Mouse (Mus musculus): ENCODE measurements at regions not wholly inside any gene's neighbourhood (a gene's known extent, or its start where the extent isn't known, plus 50 kb on each side); places are given as distances from the start of the nearest gene placed in this dataset.
A peak's percentile ranks its signal among the peaks of the same experiment; 100 is the strongest.

GRCm38 (mm10) chr8:91884862-91885261 is 83.0 kb upstream of the Irx3 start:
- no peaks in the 10 kb centered on the region for H3K36me3 ChIP-seq (ENCODE audit: control insufficient read depth, insufficient read depth, low read length)
- 89% methylated on average over 2 of the region's 2 CpGs for WGBS
- no peak for ATAC-seq
- no peak overlapping the region for H3K4me3 ChIP-seq (ENCODE audit: low read depth, low read length)
- H3K27me3 ChIP-seq (ENCODE audit: control insufficient read depth, insufficient read depth, low read depth, low read length) = no peaks in the 10 kb centered on the region; the same call in 1 of the 2 replicates
- H3K9me3 ChIP-seq (replicated peaks; ENCODE audit: control insufficient read depth, low read length, poor library complexity, severe bottlenecking) = no peaks in the 10 kb centered on the region; the same call in 1 of the 2 replicates
- H3K4me2 ChIP-seq (ENCODE audit: low read length) = no peak overlapping the region
- no peaks in the 10 kb centered on the region for H3K4me1 ChIP-seq (ENCODE audit: control insufficient read depth, insufficient read depth, low read length)
- H3K9ac ChIP-seq (ENCODE audit: low read depth, low read length) = no peak overlapping the region
- H3K27ac ChIP-seq (ENCODE audit: low read length) = no peak overlapping the region

DNA sequence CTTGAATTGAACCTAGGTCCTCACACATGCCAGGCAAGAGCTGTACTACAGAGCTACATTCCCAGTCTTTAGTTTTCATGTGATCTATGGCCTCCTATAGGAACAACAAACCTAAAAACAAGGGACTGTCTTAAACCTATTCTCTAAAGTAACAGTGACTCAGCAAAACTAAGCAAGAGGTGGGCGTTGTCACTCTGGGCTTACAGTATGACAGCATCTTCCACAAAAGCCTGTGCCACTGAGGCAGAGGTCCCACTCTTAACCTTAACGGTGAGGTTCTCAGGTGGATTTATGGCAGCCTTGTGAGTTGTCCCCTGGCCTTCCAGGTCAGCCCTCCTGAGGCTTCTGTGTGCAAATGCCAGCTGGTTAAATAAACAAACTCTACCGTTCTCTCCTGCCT is 82.5 kb upstream of the Irx3 start:
- no peak for ATAC-seq
- no peak overlapping the region for H3K27ac ChIP-seq (ENCODE audit: low read length)
- H3K27me3 ChIP-seq (ENCODE audit: control insufficient read depth, insufficient read depth, low read depth, low read length) = no peaks in the 10 kb centered on the region; the same call in 1 of the 2 replicates
- WGBS = 82% methylated on average over 3 of the region's 3 CpGs
- no peak overlapping the region for H3K4me2 ChIP-seq (ENCODE audit: low read length)
- no peaks in the 10 kb centered on the region; the same call in 1 of the 2 replicates for H3K9me3 ChIP-seq (replicated peaks; ENCODE audit: control insufficient read depth, low read length, poor library complexity, severe bottlenecking)
- H3K4me1 ChIP-seq (ENCODE audit: control insufficient read depth, insufficient read depth, low read length) = no peaks in the 10 kb centered on the region
- H3K4me3 ChIP-seq (ENCODE audit: low read depth, low read length) = no peak overlapping the region
- no peak overlapping the region for H3K9ac ChIP-seq (ENCODE audit: low read depth, low read length)
- H3K36me3 ChIP-seq (ENCODE audit: control insufficient read depth, insufficient read depth, low read length) = no peaks in the 10 kb centered on the region

GRCm38 (mm10) chr8:91883012-91883411 is 81.1 kb upstream of the Irx3 start:
- Histone ChIP-seq H3K4me2 (ENCODE audit: low read length) (no peak overlapping the region), H3K27ac (ENCODE audit: low read length) (no peak overlapping the region), H3K4me3 (ENCODE audit: low read depth, low read length) (no peak overlapping the region), H3K4me1 (ENCODE audit: control insufficient read depth, insufficient read depth, low read length) (no peaks in the 10 kb centered on the region), H3K9ac (ENCODE audit: low read depth, low read length) (no peak overlapping the region), H3K36me3 (ENCODE audit: control insufficient read depth, insufficient read depth, low read length) (no peaks in the 10 kb centered on the region), H3K27me3 (ENCODE audit: control insufficient read depth, insufficient read depth, low read depth, low read length) (no peaks in the 10 kb centered on the region; the same call in 1 of the 2 replicates), H3K9me3 (replicated peaks; ENCODE audit: control insufficient read depth, low read length, poor library complexity, severe bottlenecking) (no peaks in the 10 kb centered on the region)
- WGBS = 72% methylated on average over 4 of the region's 4 CpGs
- no peak for ATAC-seq

DNA sequence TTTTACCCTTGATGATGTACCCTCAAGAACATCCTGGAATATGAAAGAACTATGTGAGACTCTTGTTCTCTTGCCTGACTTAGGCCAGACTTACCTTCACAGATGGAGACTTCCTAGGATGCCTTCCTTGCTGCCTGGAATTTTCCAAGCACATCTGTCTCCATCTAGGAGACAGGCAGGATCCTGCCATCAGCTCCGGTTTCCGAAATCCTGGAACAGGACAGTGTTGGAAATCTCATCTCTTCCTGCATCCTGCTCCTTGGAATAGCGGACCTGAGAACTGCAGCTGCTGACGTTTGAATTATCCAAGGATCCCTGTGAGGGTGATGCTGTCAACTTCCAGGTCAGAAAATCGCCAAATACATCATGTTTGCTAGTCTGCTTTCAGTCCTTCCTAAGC is 77.0 kb upstream of the Irx3 start:
- H3K9ac ChIP-seq (ENCODE audit: low read depth, low read length) = no peak overlapping the region
- H3K4me3 ChIP-seq (ENCODE audit: low read depth, low read length) = no peak overlapping the region
- H3K27ac ChIP-seq (ENCODE audit: low read length) = no peak overlapping the region
- H3K9me3 ChIP-seq (replicated peaks; ENCODE audit: control insufficient read depth, low read length, poor library complexity, severe bottlenecking) = no peaks in the 10 kb centered on the region
- H3K4me1 ChIP-seq (ENCODE audit: control insufficient read depth, insufficient read depth, low read length) = 0 out of 2 replicates have a peak, but pooled peaks cover 4% of the 10 kb centered on the region
- no peak overlapping the region for H3K4me2 ChIP-seq (ENCODE audit: low read length)
- H3K36me3 ChIP-seq (ENCODE audit: control insufficient read depth, insufficient read depth, low read length) = no peaks in the 10 kb centered on the region
- ATAC-seq = no peak
- 90% methylated on average over 5 of the region's 5 CpGs for WGBS
- H3K27me3 ChIP-seq (ENCODE audit: control insufficient read depth, insufficient read depth, low read depth, low read length) = peaks cover 3% of the 10 kb centered on the region; the same call in 1 of the 2 replicates

DNA sequence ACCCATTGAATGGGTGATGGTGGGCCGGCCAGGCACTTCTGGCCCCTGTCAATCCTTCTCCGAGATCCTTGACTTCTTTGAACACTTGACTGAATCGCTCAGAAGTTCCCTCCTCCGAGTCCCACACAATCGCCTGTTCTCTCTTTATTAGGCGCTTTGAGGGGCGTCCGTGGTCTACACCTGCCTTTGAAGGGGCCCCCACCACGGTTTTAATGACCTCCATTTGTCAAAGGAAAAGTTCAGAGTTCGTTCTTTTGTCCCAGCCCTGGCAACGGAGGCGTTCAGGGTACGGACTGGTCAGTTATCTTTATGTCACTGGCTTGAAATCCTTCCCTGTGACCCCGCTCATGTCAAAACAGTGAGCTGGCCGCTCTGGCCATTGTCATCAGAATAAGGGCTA is 74.3 kb upstream of the Irx3 start:
- WGBS = 20% methylated on average over 15 of the region's 15 CpGs
- Histone ChIP-seq H3K4me2 (ENCODE audit: low read length) (no peak overlapping the region), H3K9ac (ENCODE audit: low read depth, low read length) (no peak overlapping the region), H3K27me3 (ENCODE audit: control insufficient read depth, insufficient read depth, low read depth, low read length) (peaks cover 3% of the 10 kb centered on the region; the same call in 1 of the 2 replicates), H3K9me3 (replicated peaks; ENCODE audit: control insufficient read depth, low read length, poor library complexity, severe bottlenecking) (no peaks in the 10 kb centered on the region), H3K4me3 (ENCODE audit: low read depth, low read length) (no peak overlapping the region), H3K4me1 (ENCODE audit: control insufficient read depth, insufficient read depth, low read length) (peaks cover 11% of the 10 kb centered on the region; the same call in 1 of the 2 replicates), H3K27ac (ENCODE audit: low read length) (no peak overlapping the region), H3K36me3 (ENCODE audit: control insufficient read depth, insufficient read depth, low read length) (no peaks in the 10 kb centered on the region)
- ATAC-seq = no peak

- 54% methylated on average over 5 of the region's 5 CpGs for WGBS
These were observed 71.4 kb upstream of the Irx3 start for GRCm38 (mm10) chr8:91873232-91873631.

DNA sequence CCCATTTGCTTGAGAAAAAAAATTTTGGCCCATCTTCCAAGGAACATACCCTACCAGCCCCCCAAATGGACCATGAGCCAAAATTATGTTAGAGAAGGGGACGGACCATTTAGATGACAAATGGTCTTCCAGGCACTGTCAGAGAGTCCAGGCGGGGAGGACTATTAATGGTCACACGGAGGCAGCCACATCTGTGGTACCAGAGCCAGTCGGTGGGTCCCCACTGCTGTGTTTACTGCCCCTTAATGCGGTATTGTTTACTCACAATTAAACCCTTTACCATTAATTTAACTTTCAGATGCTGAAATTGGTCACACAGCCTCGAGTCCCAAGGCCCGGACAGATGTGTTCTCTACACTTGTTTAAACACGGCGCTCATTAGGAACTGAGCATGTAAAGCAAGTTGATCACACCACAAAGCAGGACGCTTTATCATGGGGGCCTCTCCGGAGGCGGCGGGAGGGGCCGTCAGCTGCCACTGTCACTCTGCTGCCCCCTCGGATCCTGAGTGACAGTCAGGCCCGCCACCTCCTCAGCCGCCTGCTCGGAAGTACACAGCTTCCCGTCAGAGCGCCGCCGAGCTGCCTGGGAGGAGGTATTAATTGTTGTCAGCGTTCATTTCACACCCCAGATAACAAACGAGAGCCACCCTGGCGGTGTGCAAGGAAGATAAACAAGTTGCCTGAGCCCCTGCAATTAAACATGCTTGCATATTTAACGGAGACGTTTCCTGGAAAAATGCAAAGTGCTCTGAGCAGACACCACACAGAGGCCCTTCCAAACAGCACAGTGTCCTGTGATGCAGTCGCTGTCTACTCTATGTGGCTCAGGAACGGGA is 70.6 kb upstream of the Irx3 start:
- Histone ChIP-seq H3K9me3 (replicated peaks; ENCODE audit: control insufficient read depth, low read length, poor library complexity, severe bottlenecking) (no peaks in the 10 kb centered on the region), H3K4me3 (ENCODE audit: low read depth, low read length) (no peak overlapping the region; the same call in 1 of the 2 replicates), H3K4me1 (ENCODE audit: control insufficient read depth, insufficient read depth, low read length) (peaks cover 11% of the 10 kb centered on the region; the same call in 1 of the 2 replicates), H3K9ac (ENCODE audit: low read depth, low read length) (peak overlapping the region; percentile 51; the same call in 1 of the 2 replicates), H3K27ac (ENCODE audit: low read length) (no peak overlapping the region), H3K36me3 (ENCODE audit: control insufficient read depth, insufficient read depth, low read length) (no peaks in the 10 kb centered on the region), H3K27me3 (ENCODE audit: control insufficient read depth, insufficient read depth, low read depth, low read length) (peaks cover 3% of the 10 kb centered on the region; the same call in 1 of the 2 replicates), H3K4me2 (ENCODE audit: low read length) (peak overlapping the region; percentile 49)
- WGBS = 11% methylated on average over 29 of the region's 29 CpGs
- ATAC-seq = peak; percentile 54; the same call in 1 of the 2 replicates

More at GRCm38 (mm10) chr8:91873232-91873631, 71.4 kb upstream of the Irx3 start:
- no peak for ATAC-seq
- no peak overlapping the region for H3K9ac ChIP-seq (ENCODE audit: low read depth, low read length)
- H3K36me3 ChIP-seq (ENCODE audit: control insufficient read depth, insufficient read depth, low read length) = no peaks in the 10 kb centered on the region
- H3K4me1 ChIP-seq (ENCODE audit: control insufficient read depth, insufficient read depth, low read length) = peaks cover 11% of the 10 kb centered on the region; the same call in 1 of the 2 replicates
- no peak overlapping the region for H3K4me3 ChIP-seq (ENCODE audit: low read depth, low read length)
- H3K9me3 ChIP-seq (replicated peaks; ENCODE audit: control insufficient read depth, low read length, poor library complexity, severe bottlenecking) = no peaks in the 10 kb centered on the region
- H3K27ac ChIP-seq (ENCODE audit: low read length) = no peak overlapping the region
- peaks cover 3% of the 10 kb centered on the region; the same call in 1 of the 2 replicates for H3K27me3 ChIP-seq (ENCODE audit: control insufficient read depth, insufficient read depth, low read depth, low read length)
- no peak overlapping the region for H3K4me2 ChIP-seq (ENCODE audit: low read length)

- Histone ChIP-seq H3K27ac (ENCODE audit: low read length) (no peak overlapping the region), H3K36me3 (ENCODE audit: control insufficient read depth, insufficient read depth, low read length) (no peaks in the 10 kb centered on the region), H3K27me3 (ENCODE audit: control insufficient read depth, insufficient read depth, low read depth, low read length) (peaks cover 2% of the 10 kb centered on the region; the same call in 1 of the 2 replicates), H3K9ac (ENCODE audit: low read depth, low read length) (no peak overlapping the region), H3K4me1 (ENCODE audit: control insufficient read depth, insufficient read depth, low read length) (peaks cover 15% of the 10 kb centered on the region), H3K4me3 (ENCODE audit: low read depth, low read length) (no peak overlapping the region), H3K4me2 (ENCODE audit: low read length) (no peak overlapping the region), H3K9me3 (replicated peaks; ENCODE audit: control insufficient read depth, low read length, poor library complexity, severe bottlenecking) (no peaks in the 10 kb centered on the region)
- no peak for ATAC-seq
- 26% methylated on average over 7 of the region's 7 CpGs for WGBS
These were observed 65.2 kb upstream of the Irx3 start for GRCm38 (mm10) chr8:91867069-91867468.

DNA sequence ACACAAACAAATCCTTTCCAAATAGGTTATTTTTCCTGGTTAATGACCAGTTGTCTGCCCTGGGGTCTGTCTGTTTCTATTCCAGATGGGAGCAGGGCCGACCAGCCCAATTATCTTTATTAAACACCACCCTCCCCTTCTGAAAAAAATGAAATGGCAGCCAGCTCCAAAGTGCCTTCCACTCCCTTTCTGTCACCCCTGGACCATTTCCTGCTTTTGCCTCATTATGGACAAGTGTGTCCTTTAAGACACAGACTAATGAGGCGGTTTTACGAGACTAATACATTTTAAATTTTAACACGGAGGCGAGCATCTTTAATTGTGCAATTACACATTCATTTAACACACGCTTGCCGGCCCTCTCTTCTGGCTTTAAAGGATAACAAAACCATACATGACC is 64.2 kb upstream of the Irx3 start:
- Histone ChIP-seq H3K36me3 (ENCODE audit: control insufficient read depth, insufficient read depth, low read length) (no peaks in the 10 kb centered on the region), H3K9me3 (replicated peaks; ENCODE audit: control insufficient read depth, low read length, poor library complexity, severe bottlenecking) (no peaks in the 10 kb centered on the region), H3K4me3 (ENCODE audit: low read depth, low read length) (no peak overlapping the region), H3K9ac (ENCODE audit: low read depth, low read length) (no peak overlapping the region), H3K4me2 (ENCODE audit: low read length) (no peak overlapping the region), H3K27ac (ENCODE audit: low read length) (no peak overlapping the region), H3K4me1 (ENCODE audit: control insufficient read depth, insufficient read depth, low read length) (peaks cover 15% of the 10 kb centered on the region), H3K27me3 (ENCODE audit: control insufficient read depth, insufficient read depth, low read depth, low read length) (peaks cover 2% of the 10 kb centered on the region; the same call in 1 of the 2 replicates)
- WGBS = 40% methylated on average over 7 of the region's 7 CpGs
- no peak for ATAC-seq

Measured in midbrain, embryonic 16.5 days (tissue).